Mouse (Mus musculus) limb, embryonic 11.5 days (tissue): Measurements from ENCODE around the gene Ncam1. TPM values are rescaled to one million over a fixed set of nuclear protein-coding genes. Genes with fewer than 3 reads are reported as not detected.

Source experiments
- ATAC-seq: fragments of 200-750 bp; cut with Nextera tagmentation; 2 replicates; pipeline ENCODE4 v1.8.0; 2017; ENCODE audit warnings: low read depth; ENCODE audit not compliant: insufficient number of reproducible peaks, low FRiP score, low TSS enrichment
- DNase-seq: peaks from one replicate; pipeline ENCODE4 v3.0.0-alpha.2; 2015; ENCODE audit warnings: low spot score
- H3K27ac ChIP-seq: fragments of 300-500 bp; sonication (generic); replicated peaks from 2 replicates; pipeline ENCODE4 v1.5.1; 2014; ENCODE audit warnings: low read depth, mild to moderate bottlenecking, low read length
- H3K27me3 ChIP-seq: fragments of 300-500 bp; sonication (generic); 2 replicates; pipeline ENCODE4 v1.6.1; 2014; ENCODE audit warnings: mild to moderate bottlenecking, low read length, mixed read lengths; ENCODE audit not compliant: control insufficient read depth, insufficient read depth
- H3K36me3 ChIP-seq: fragments of 300-500 bp; sonication (generic); 2 replicates; pipeline ENCODE4 v1.6.1; 2014; ENCODE audit warnings: mild to moderate bottlenecking, low read length, moderate library complexity, mixed read lengths; ENCODE audit not compliant: control insufficient read depth, insufficient read depth
- H3K4me1 ChIP-seq: fragments of 300-500 bp; sonication (generic); 2 replicates; pipeline ENCODE4 v1.6.1; 2014; ENCODE audit warnings: low read length, mixed read lengths; ENCODE audit not compliant: control insufficient read depth, insufficient read depth
- H3K4me2 ChIP-seq: fragments of 300-500 bp; sonication (generic); 2 replicates; pipeline ENCODE4 v1.6.1; 2014; ENCODE audit warnings: low read depth, mild to moderate bottlenecking, moderate library complexity; ENCODE audit not compliant: severe bottlenecking
- H3K4me3 ChIP-seq: fragments of 300-500 bp; sonication (generic); 2 replicates; pipeline ENCODE4 v1.5.1; 2014; ENCODE audit warnings: low read depth, low read length
- H3K9ac ChIP-seq: fragments of 300-500 bp; sonication (generic); 2 replicates; pipeline ENCODE4 v1.6.1; 2014; ENCODE audit warnings: mild to moderate bottlenecking, low read length
- H3K9me3 ChIP-seq: fragments of 300-500 bp; sonication (generic); 2 replicates; pipeline ENCODE4 v1.6.1; 2016; ENCODE audit warnings: low read length; ENCODE audit not compliant: control insufficient read depth
- WGBS: fragments of 180-500 bp; shearing (Covaris S2); extraction: QIAGEN DNeasy Blood & Tissue Kit; methylation state at CpG from one replicate; pipeline ENCODE4 v1.1.7; 2014; 5-methylcytosine and 5-hydroxymethylcytosine counted together
- polyA plus RNA-seq: library from polyadenylated mRNA; unstranded; fragments of >200 nt; fragmentation: Nextera tagmentation; extraction: Ambion mirVana; gene quantifications from 2 replicates; pipeline ENCODE4 v1.2.1, GENCODE M21; 2014

Ncam1 gene
- polyA plus RNA-seq, 1 experiment from 2014 or later = 34.2 TPM

GRCm38 (mm10) chr9:49527340-49527739, 271.4 kb downstream of the Ncam1 start:
- WGBS = 65% methylated on average over 8 of the region's 8 CpGs
- no peak overlapping the region for H3K4me2 ChIP-seq
- no peak overlapping the region for H3K9ac ChIP-seq
- H3K27me3 ChIP-seq = no peaks in the 10 kb centered on the region
- no peaks in the 10 kb centered on the region for H3K4me1 ChIP-seq
- DNase-seq (no peak), ATAC-seq (no peak)
- no peaks in the 10 kb centered on the region for H3K9me3 ChIP-seq
- H3K4me3 ChIP-seq = no peak overlapping the region
- H3K27ac ChIP-seq = no peak overlapping the region
- no peaks in the 10 kb centered on the region for H3K36me3 ChIP-seq

DNA sequence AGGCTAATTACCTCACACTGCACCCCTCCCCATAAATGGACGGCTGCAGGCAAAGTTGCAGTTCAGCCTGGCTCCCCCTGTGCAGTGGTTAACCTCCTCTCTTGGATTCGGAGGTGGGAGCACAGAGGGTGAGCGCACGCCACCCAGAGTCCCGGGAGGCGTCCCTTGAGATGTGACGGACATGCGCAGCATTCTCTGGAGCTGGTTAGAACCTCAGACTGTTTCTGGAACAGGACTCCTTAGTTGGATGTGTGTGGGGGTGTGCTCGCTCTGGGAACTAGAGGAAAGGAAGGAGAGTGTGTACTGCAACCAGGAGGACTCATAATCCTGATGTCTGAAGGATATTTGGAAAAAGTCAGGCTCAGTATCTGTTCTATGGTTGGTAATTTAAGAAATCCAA, 274.0 kb downstream of the Ncam1 start:
- Histone ChIP-seq H3K9ac (no peak overlapping the region), H3K9me3 (no peaks in the 10 kb centered on the region), H3K4me1 (no peaks in the 10 kb centered on the region), H3K4me2 (no peak overlapping the region), H3K36me3 (no peaks in the 10 kb centered on the region), H3K27ac (no peak overlapping the region), H3K27me3 (no peaks in the 10 kb centered on the region), H3K4me3 (no peak overlapping the region)
- ATAC-seq (no peak), DNase-seq (no peak)
- WGBS = 66% methylated on average over 9 of the region's 9 CpGs

GRCm38 (mm10) chr9:49523881-49524280, 274.8 kb downstream of the Ncam1 start:
- H3K27me3 ChIP-seq = no peaks in the 10 kb centered on the region
- DNase-seq (no peak), ATAC-seq (no peak)
- no peaks in the 10 kb centered on the region for H3K36me3 ChIP-seq
- no peak overlapping the region for H3K4me3 ChIP-seq
- WGBS = 74% methylated on average over 9 of the region's 9 CpGs
- H3K4me2 ChIP-seq = no peak overlapping the region
- H3K9ac ChIP-seq = no peak overlapping the region
- H3K4me1 ChIP-seq = no peaks in the 10 kb centered on the region
- H3K27ac ChIP-seq = no peak overlapping the region
- H3K9me3 ChIP-seq = no peaks in the 10 kb centered on the region

DNA sequence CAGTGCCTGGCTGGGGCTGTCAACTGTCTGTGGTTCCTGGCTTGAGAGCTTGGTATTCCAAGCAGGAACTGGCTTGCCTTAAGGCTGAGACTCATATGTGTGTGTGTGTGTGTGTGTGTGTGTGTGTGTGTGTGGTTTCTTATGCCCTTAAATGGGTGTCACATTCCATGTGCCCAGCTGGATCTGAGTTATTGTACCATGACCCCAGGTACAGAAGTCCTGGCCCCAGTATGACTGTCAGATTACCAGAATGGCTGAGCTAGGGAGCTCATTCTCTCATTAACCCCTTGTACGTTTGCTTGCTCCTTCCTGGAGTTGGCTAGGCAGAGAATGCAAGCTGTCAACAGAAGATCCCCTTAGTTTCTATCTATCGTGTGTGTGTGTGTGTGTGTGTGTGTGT, 284.4 kb downstream of the Ncam1 start:
- Histone ChIP-seq H3K4me3 (no peak overlapping the region), H3K9me3 (no peaks in the 10 kb centered on the region), H3K9ac (no peak overlapping the region), H3K4me1 (no peaks in the 10 kb centered on the region), H3K36me3 (no peaks in the 10 kb centered on the region; the same call in 1 of the 2 replicates), H3K27ac (no peak overlapping the region), H3K27me3 (no peaks in the 10 kb centered on the region), H3K4me2 (no peak overlapping the region)
- WGBS = 69% methylated on average over 2 of the region's 2 CpGs
- ATAC-seq = no peak
- DNase-seq = no peak

- no peak overlapping the region for H3K4me2 ChIP-seq
- H3K27ac ChIP-seq = no peak overlapping the region
- no peak overlapping the region for H3K4me3 ChIP-seq
- H3K4me1 ChIP-seq = no peaks in the 10 kb centered on the region
- no peak for ATAC-seq
- H3K9me3 ChIP-seq = no peaks in the 10 kb centered on the region
- no peak overlapping the region for H3K9ac ChIP-seq
- no peaks in the 10 kb centered on the region for H3K27me3 ChIP-seq
- H3K36me3 ChIP-seq = no peaks in the 10 kb centered on the region; the same call in 1 of the 2 replicates
- WGBS = 95% methylated on average over 4 of the region's 4 CpGs
- DNase-seq = no peak
These were observed 288.1 kb downstream of the Ncam1 start for GRCm38 (mm10) chr9:49510666-49511065.

DNA sequence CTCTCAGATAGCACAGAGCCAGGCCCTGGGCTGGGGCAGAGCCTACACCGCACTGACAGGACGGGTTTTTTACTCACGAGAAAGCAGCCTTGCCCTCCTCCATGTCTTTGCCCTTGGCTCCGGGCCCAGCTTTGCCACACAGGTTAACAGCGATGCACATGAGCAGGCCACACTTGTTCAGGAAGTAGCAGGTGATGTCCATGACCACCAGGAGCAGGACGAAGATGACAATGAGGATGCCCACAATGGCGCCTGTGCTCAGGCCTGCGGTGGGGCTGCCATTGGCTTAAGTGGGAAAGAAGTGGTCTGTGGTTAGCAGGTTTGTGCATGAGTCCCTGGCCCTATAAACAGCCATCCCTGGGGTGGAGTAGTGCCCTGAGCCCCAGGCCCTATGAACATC, 289.1 kb downstream of the Ncam1 start:
- no peak for ATAC-seq
- Histone ChIP-seq H3K4me3 (no peak overlapping the region), H3K27ac (no peak overlapping the region), H3K4me2 (no peak overlapping the region), H3K9ac (no peak overlapping the region), H3K27me3 (no peaks in the 10 kb centered on the region), H3K9me3 (no peaks in the 10 kb centered on the region), H3K4me1 (no peaks in the 10 kb centered on the region), H3K36me3 (no peaks in the 10 kb centered on the region; the same call in 1 of the 2 replicates)
- 94% methylated on average over 8 of the region's 8 CpGs for whole genome bisulfite sequencing
- DNase-seq = no peak

DNA sequence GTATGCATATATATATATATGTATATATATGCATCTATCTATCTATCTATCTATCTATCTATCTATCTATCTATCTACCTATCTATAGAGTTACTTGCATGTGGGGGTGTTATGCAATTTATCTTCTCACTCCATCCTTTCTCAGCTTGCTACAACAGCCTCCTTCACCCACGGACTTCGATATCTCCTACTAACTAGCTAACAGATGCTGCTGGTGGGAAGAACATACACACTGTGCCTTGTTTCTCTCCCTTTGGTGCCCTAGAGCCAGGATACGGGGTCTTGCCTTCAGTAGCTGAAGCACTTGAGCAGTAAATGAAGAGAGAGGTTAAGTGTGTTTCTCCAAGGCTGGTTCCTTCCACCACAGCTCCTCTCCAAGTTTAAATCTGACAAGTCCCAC, 289.6 kb downstream of the Ncam1 start:
- Histone ChIP-seq H3K4me2 (no peak overlapping the region), H3K4me3 (no peak overlapping the region), H3K27ac (no peak overlapping the region), H3K9ac (no peak overlapping the region), H3K4me1 (no peaks in the 10 kb centered on the region), H3K36me3 (no peaks in the 10 kb centered on the region; the same call in 1 of the 2 replicates), H3K27me3 (no peaks in the 10 kb centered on the region), H3K9me3 (no peaks in the 10 kb centered on the region)
- ATAC-seq = no peak
- DNase-seq = no peak
- WGBS = 92% methylated on average over 3 of the region's 3 CpGs

GRCm38 (mm10) chr9:49507829-49508585, 290.7 kb downstream of the Ncam1 start:
- 91% methylated on average over 9 of the region's 9 CpGs for WGBS
- Histone ChIP-seq H3K4me1 (no peaks in the 10 kb centered on the region), H3K9ac (no peak overlapping the region), H3K4me2 (no peak overlapping the region), H3K36me3 (no peaks in the 10 kb centered on the region; the same call in 1 of the 2 replicates), H3K9me3 (no peaks in the 10 kb centered on the region), H3K27me3 (no peaks in the 10 kb centered on the region), H3K4me3 (no peak overlapping the region), H3K27ac (no peak overlapping the region)
- no peak for DNase-seq
- ATAC-seq = no peak

- Histone ChIP-seq H3K9me3 (no peaks in the 10 kb centered on the region), H3K9ac (no peak overlapping the region), H3K27me3 (no peaks in the 10 kb centered on the region), H3K4me3 (no peak overlapping the region), H3K27ac (no peak overlapping the region), H3K4me1 (no peaks in the 10 kb centered on the region), H3K36me3 (no peaks in the 10 kb centered on the region; the same call in 1 of the 2 replicates), H3K4me2 (no peak overlapping the region)
- ATAC-seq = no peak
- WGBS = 81% methylated on average over 5 of the region's 5 CpGs
- DNase-seq = no peak
These were observed 294.1 kb downstream of the Ncam1 start for GRCm38 (mm10) chr9:49504658-49505057.
